Mouse (Mus musculus) forebrain, embryonic 10.5 days (tissue): ENCODE results near the gene Cftr. TPM values are rescaled to one million over a fixed set of nuclear protein-coding genes. Genes with fewer than 3 reads are reported as not detected.

Experiments used
- DNase-seq: peaks from one replicate; pipeline ENCODE4 v3.0.0-alpha.2; 2017; ENCODE audit warnings: low spot score; ENCODE audit errors: extremely low spot score
- H3K27ac ChIP-seq: fragments of 300-500 bp; sonication (generic); 2 replicates; pipeline ENCODE4 v1.5.1; 2016; ENCODE audit warnings: mild to moderate bottlenecking
- H3K27me3 ChIP-seq: fragments of 300-500 bp; sonication (generic); 2 replicates; pipeline ENCODE4 v1.6.1; 2016; ENCODE audit warnings: mild to moderate bottlenecking; ENCODE audit not compliant: poor library complexity, severe bottlenecking
- H3K36me3 ChIP-seq: fragments of 300-500 bp; sonication (generic); replicated peaks from 2 replicates; pipeline ENCODE4 v1.6.1; 2016; ENCODE audit warnings: mild to moderate bottlenecking, moderate library complexity
- H3K4me1 ChIP-seq: fragments of 300-500 bp; sonication (generic); 2 replicates; pipeline ENCODE4 v1.6.1; 2016
- H3K4me3 ChIP-seq: fragments of 300-500 bp; sonication (generic); 2 replicates; pipeline ENCODE4 v1.5.1; 2016; ENCODE audit warnings: mild to moderate bottlenecking, moderate library complexity
- H3K9me3 ChIP-seq: fragments of 300-500 bp; sonication (generic); 2 replicates; pipeline ENCODE4 v1.6.1; 2016; ENCODE audit warnings: mild to moderate bottlenecking, moderate library complexity
- WGBS: fragments of 180-500 bp; shearing (Covaris S2); methylation state at CpG from one replicate; pipeline ENCODE4 v1.1.7; 2016; 5-methylcytosine and 5-hydroxymethylcytosine counted together
- polyA plus RNA-seq: library from polyadenylated mRNA; unstranded; fragments of >200 nt; fragmentation: Nextera tagmentation; extraction: Ambion mirVana; gene quantifications from 2 replicates; pipeline ENCODE4 v1.2.1, GENCODE M21; 2016

Gene Cftr
- polyA plus RNA-seq, 1 experiment from 2014 or later, result 0.14 TPM

DNA sequence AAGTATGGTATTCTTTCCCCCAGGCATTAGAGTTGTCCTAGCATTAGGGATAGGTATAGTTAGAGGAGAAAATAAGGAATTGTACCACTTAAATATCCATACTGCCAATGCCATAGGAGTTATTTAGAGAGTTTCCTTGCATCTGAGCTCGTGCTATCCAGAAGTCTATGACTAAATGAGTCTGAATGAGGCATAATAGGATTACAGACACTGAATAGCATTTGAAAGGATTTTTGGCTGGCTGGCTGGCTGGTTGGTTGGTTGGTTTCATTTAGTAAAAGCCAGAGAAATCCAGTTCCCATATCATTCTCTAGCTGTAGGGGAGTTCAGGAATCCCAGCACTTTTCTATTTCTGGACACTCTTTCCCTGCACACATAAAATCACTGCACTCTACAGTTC lies 76.0 kb downstream of the Cftr start:
- no peak overlapping the region for H3K4me3 ChIP-seq
- no peaks in the 10 kb centered on the region for H3K9me3 ChIP-seq
- WGBS, result 27% methylated on average over 1 of the region's 1 CpGs
- no peak for DNase-seq
- no peaks in the 10 kb centered on the region for H3K27me3 ChIP-seq
- H3K27ac ChIP-seq, result no peak overlapping the region
- H3K36me3 ChIP-seq, result no peaks in the 10 kb centered on the region
- H3K4me1 ChIP-seq, result peaks cover 9% of the 10 kb centered on the region; the same call in 1 of the 2 replicates

DNA sequence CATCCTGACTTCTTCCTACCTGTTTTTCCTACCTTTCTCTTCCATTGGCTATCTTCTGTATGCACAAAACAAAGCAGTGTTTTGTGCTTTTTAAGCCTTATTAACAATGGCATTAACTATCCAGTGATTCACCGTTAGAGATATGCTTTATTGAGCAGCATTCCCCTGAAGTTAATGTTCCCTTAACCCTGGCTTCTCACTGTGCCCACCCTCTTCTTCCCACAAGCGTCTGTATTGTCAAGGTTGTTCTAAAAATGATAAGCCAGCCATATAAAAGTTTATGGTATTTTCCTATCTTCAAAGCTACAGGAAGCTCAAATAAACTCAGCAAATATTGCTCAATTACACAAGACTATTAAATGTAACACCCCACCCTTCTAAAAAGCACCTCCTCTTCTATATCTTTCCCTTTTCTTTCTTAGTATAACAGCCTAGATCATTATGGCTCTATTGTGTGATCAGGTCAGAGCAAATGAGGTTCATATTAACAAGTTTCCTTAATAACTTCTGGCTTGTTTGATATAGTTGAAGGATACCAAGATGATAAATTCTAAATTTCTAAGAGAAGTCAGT lies 77.5 kb downstream of the Cftr start:
- Histone ChIP-seq H3K4me3 (no peak overlapping the region), H3K27me3 (no peaks in the 10 kb centered on the region), H3K4me1 (peaks cover 9% of the 10 kb centered on the region; the same call in 1 of the 2 replicates), H3K27ac (no peak overlapping the region), H3K9me3 (no peaks in the 10 kb centered on the region), H3K36me3 (no peaks in the 10 kb centered on the region)
- WGBS, result 56% methylated on average over 2 of the region's 2 CpGs
- no peak for DNase-seq

DNA sequence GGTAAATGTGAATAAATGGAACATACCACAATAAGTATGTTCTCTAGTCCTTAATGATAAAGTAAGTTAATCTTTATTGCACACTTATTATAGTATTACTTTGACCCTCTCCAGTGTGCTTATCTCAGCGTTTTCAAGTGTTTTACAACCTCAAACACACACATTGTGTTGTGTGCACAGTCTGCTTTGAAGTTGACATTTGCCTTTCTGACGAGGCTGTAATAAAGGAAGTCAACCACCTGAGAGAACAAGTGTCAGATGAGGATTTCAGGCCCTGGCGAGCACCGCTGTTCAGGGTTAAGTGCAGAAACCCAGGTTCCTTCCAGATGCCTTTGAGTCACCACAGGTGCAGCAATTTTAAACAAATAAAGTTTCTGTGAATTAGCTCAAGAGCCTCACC lies 78.0 kb downstream of the Cftr start:
- Histone ChIP-seq H3K27me3 (no peaks in the 10 kb centered on the region), H3K4me3 (no peak overlapping the region), H3K4me1 (peaks cover 9% of the 10 kb centered on the region; the same call in 1 of the 2 replicates), H3K27ac (no peak overlapping the region), H3K36me3 (no peaks in the 10 kb centered on the region), H3K9me3 (no peaks in the 10 kb centered on the region)
- no peak for DNase-seq
- 57% methylated on average over 4 of the region's 4 CpGs for WGBS

DNA sequence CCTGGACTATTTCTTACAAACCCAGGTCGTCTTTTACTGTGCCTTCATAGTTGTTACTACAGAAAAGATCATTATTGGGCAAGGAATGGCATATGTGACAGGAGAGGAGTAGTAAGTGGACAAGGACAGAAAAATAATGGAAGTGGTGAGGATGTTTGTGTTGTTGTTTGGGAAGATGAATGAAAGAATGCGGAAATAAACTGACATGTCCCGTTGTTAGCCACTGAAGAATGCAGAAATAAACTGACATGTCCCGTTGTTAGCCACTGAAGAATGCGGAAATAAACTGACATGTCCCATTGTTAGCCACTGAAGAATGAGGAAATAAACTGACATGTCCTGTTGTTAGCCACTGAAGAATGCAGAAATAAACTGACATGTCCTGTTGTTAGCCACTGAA lies 84.1 kb downstream of the Cftr start:
- no peak overlapping the region for H3K27ac ChIP-seq
- H3K36me3 ChIP-seq, result no peaks in the 10 kb centered on the region
- 61% methylated on average over 5 of the region's 5 CpGs for WGBS
- H3K4me3 ChIP-seq, result no peak overlapping the region
- no peaks in the 10 kb centered on the region for H3K27me3 ChIP-seq
- no peaks in the 10 kb centered on the region for H3K9me3 ChIP-seq
- DNase-seq, result no peak
- H3K4me1 ChIP-seq, result no peaks in the 10 kb centered on the region

DNA sequence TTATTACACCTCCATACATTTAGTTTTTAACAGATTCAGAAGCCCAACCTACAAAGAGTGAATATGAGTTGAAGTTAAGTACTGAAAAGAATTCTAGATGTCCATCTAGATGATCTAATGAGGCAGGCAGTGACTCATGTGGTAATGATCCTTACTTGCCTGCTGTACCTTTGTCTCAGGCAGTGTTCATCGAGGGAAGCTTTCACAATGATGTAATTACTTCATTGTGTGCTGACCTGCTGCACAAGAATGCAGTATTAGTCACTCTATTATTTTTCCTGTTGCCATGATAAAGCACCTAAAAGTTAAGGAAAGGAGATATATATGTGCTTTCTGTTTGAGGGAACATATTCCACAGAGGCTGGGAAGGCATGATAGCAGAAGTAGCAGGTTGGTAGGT lies 100.5 kb downstream of the Cftr start:
- Histone ChIP-seq H3K27ac (no peak overlapping the region), H3K36me3 (no peaks in the 10 kb centered on the region), H3K27me3 (no peaks in the 10 kb centered on the region), H3K9me3 (no peaks in the 10 kb centered on the region), H3K4me3 (no peak overlapping the region), H3K4me1 (peaks cover 5% of the 10 kb centered on the region; the same call in 1 of the 2 replicates)
- 13% methylated on average over 1 of the region's 1 CpGs for WGBS
- DNase-seq, result no peak

DNA sequence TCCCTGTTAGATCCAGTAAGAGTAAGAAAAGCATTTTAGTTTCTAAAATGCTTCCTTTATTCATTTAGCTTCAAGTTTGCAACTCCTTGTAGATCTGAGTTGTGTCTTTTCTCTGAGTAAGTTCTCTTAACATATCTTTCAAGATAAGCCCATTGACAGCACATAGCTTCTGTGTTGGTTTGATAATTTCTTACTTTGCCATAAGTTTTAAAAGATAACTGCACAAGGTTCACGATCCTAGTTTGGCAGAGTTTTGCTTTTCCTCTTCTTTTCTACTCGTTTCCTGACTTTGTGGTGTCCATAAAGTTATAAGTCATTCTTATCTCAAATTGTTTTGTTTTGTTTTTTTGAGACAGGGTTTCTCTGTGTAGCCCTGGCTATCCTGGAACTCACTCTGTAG lies 130.3 kb downstream of the Cftr start:
- Histone ChIP-seq H3K4me1 (peaks cover 6% of the 10 kb centered on the region; the same call in 1 of the 2 replicates), H3K27me3 (no peaks in the 10 kb centered on the region), H3K9me3 (no peaks in the 10 kb centered on the region), H3K27ac (no peak overlapping the region), H3K4me3 (no peak overlapping the region), H3K36me3 (no peaks in the 10 kb centered on the region)
- DNase-seq, result no peak
- 84% methylated on average over 2 of the region's 2 CpGs for WGBS

DNA sequence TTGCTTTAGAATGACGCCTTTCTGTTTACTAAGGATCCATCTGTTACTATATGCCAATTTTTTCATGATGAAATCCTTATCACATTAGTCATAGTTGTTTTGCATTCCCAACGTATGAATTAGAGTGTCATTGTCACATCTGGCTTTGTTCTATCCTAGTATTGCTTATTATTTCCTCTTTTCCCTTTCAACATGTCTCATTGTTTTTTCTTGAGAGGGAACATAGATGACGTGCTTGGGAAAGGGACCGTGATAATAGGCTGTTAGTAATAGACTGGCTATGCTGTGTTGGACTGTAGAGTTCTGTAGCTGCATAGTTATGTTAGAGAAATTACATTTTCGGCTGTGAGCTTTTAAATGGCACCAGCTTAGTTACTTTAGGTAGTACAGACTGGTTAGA lies 131.6 kb downstream of the Cftr start:
- Histone ChIP-seq H3K4me1 (peaks cover 6% of the 10 kb centered on the region; the same call in 1 of the 2 replicates), H3K27me3 (no peaks in the 10 kb centered on the region), H3K27ac (no peak overlapping the region), H3K36me3 (no peaks in the 10 kb centered on the region), H3K4me3 (no peak overlapping the region), H3K9me3 (no peaks in the 10 kb centered on the region)
- DNase-seq, result no peak
- 84% methylated on average over 5 of the region's 5 CpGs for WGBS

DNA sequence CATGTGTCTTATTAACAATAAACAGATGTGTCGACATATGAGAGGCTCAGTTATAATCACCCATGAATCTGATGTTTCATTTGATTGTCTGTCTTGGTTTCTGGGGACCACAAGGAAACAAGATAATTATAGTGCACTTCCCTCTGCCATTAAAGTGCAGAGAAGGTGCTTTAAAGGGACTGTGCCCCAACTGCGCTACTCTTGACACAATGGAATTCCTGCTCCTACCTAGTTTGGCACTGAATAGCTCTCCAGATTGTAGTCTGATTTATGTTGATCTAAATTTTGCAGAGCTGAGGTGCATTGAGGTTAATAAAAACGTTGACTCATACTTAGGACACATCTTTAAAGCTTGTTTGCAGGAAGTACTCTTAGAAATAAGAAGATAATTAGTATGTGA lies 132.7 kb downstream of the Cftr start:
- no peak overlapping the region for H3K4me3 ChIP-seq
- WGBS, result 68% methylated on average over 3 of the region's 3 CpGs
- DNase-seq, result no peak
- H3K9me3 ChIP-seq, result no peaks in the 10 kb centered on the region
- H3K27me3 ChIP-seq, result no peaks in the 10 kb centered on the region
- H3K4me1 ChIP-seq, result peaks cover 6% of the 10 kb centered on the region; the same call in 1 of the 2 replicates
- no peak overlapping the region for H3K27ac ChIP-seq
- H3K36me3 ChIP-seq, result no peaks in the 10 kb centered on the region

DNA sequence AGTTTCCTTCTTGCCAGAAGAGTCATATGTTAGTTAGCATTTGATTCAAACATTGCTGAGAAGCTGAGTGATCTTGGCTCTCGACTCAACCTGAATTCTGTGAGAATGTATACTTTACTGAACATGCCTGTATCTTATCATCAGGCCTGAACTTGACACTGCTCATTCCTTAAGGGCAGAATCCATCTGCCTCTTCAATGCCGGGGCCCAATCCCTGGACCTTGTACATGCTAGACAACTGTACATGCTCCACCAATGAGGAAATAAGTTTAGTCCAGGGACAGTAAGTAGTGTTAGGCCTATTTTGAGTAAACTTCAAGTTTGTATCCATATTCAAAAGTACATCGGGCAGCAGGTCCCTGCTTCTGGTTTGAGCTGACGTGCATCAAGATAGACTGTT lies 134.6 kb downstream of the Cftr start:
- H3K4me1 ChIP-seq, result peaks cover 6% of the 10 kb centered on the region; the same call in 1 of the 2 replicates
- DNase-seq, result no peak
- H3K4me3 ChIP-seq, result no peak overlapping the region
- no peaks in the 10 kb centered on the region for H3K9me3 ChIP-seq
- 93% methylated on average over 4 of the region's 4 CpGs for WGBS
- H3K36me3 ChIP-seq, result no peaks in the 10 kb centered on the region
- H3K27ac ChIP-seq, result no peak overlapping the region
- H3K27me3 ChIP-seq, result no peaks in the 10 kb centered on the region

DNA sequence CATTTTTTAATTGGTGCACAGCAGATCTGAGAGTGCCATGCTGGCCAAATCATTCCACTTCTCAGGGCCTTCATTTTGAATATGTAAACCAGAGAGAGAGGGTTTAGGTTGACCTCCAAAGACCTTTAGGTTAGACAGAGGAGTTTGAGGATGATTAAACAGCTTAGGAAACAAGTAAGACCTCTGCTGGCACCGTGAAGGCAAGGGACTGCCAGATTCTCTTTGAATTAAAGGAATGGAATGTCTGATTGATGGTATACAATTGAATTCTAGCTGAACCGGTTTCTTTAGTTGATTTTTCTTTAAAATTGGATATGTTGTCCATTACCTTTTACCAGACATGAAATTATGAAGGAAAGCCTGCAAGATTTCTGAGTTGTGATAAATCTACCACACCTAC lies 140.5 kb downstream of the Cftr start:
- no peaks in the 10 kb centered on the region for H3K36me3 ChIP-seq
- no peaks in the 10 kb centered on the region for H3K27me3 ChIP-seq
- no peaks in the 10 kb centered on the region for H3K9me3 ChIP-seq
- no peak overlapping the region for H3K27ac ChIP-seq
- WGBS, result 30% methylated on average over 2 of the region's 2 CpGs
- no peak for DNase-seq
- H3K4me3 ChIP-seq, result no peak overlapping the region
- no peaks in the 10 kb centered on the region for H3K4me1 ChIP-seq

DNA sequence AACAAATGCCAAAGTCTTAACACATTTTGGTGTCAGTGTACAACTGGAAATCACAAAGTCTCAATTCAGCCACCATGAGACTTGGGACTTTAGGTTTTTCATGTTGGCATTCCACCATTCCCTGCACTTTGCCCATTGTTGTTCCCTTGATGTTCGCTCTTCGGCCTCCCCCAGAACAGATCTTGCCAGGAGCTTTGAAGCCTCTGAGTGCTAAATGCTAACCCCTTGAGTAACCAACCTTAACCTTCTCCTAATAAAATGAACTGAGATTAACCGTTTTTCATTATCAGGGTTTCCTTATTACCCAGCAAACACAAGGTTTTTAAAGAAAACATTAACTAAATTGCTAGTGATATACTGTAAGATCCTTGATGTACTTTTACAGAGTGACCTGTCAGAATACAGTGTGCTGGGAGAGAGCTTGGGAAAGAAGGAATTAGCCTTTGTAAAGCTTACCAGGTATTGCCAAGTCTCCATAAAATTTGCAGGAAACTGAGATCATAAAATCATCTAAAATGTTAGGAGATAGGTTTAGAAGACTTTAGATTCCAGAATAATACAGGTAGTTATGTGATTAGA lies 144.0 kb downstream of the Cftr start:
- Histone ChIP-seq H3K4me3 (no peak overlapping the region), H3K27ac (no peak overlapping the region), H3K36me3 (no peaks in the 10 kb centered on the region), H3K9me3 (no peaks in the 10 kb centered on the region), H3K4me1 (no peaks in the 10 kb centered on the region), H3K27me3 (no peaks in the 10 kb centered on the region)
- no peak for DNase-seq
- 87% methylated on average over 3 of the region's 3 CpGs for WGBS

DNA sequence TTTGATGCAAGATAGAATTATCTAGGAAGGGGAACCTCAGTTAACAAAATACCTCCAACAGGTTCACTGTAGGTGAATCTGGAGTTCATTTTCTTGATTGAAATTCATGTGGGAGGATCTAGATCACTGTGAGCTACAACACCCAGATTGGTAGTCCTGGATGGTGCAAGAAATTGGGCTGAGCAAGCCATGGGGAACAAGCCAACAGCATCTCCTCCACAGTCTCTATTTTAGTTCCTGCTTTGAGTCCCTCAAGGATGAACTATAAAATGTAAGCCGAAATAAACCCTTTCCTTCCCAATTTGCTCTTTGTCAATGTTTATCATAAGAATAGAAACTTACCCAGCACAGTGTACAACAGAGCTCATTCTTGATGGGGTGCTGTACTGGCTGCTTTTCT lies 152.5 kb downstream of the Cftr start:
- Histone ChIP-seq H3K27ac (no peak overlapping the region), H3K9me3 (no peaks in the 10 kb centered on the region), H3K4me3 (no peak overlapping the region), H3K4me1 (no peaks in the 10 kb centered on the region), H3K27me3 (no peaks in the 10 kb centered on the region), H3K36me3 (no peaks in the 10 kb centered on the region)
- no peak for DNase-seq
- WGBS, result 88% methylated on average over 1 of the region's 1 CpGs

DNA sequence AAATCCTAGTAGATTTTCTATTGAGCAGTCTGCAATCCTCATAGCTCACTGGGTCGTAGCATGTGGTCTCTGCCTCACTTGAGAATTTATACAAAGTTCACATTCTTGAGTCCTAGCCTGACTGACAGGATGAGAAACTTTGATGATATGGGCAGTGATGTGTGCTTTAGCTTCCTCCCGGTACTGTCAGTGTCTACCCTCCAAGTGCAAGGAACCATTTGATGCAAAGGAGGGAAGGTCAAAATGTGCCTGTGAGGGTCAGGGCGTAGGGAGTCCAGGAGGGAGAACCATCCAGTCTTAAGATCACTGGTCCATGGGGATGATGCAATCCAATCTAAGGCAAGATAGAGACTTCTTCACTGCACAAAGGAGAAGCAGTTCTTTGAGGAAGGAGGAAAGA lies 164.9 kb downstream of the Cftr start:
- H3K27me3 ChIP-seq, result no peaks in the 10 kb centered on the region
- no peak overlapping the region for H3K27ac ChIP-seq
- 88% methylated on average over 3 of the region's 3 CpGs for WGBS
- DNase-seq, result no peak
- H3K4me1 ChIP-seq, result no peaks in the 10 kb centered on the region
- no peak overlapping the region for H3K4me3 ChIP-seq
- H3K36me3 ChIP-seq, result no peaks in the 10 kb centered on the region
- H3K9me3 ChIP-seq, result no peaks in the 10 kb centered on the region

DNA sequence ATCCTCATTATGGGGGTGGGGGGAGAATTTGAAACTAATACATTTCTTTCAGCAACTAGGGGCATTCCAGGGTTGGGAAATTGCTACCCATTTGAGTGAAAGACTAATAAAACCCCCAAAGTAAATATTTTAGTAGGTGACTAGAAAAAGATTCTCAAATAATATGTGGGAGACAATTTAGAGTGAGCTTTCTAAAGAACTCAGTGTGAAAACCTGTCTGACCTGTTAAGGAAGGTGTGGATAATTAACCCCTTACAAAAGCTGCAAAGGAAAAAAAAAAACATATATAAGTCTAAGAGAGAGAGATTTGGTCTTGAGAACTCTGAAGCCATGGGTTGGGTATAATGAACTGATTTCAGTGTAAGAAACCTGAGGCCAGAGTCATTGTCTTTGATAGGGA lies 167.8 kb downstream of the Cftr start:
- H3K27ac ChIP-seq, result no peak overlapping the region
- H3K27me3 ChIP-seq, result no peaks in the 10 kb centered on the region
- no peaks in the 10 kb centered on the region for H3K4me1 ChIP-seq
- no peak for DNase-seq
- H3K9me3 ChIP-seq, result no peaks in the 10 kb centered on the region
- no peaks in the 10 kb centered on the region for H3K36me3 ChIP-seq
- H3K4me3 ChIP-seq, result no peak overlapping the region
